Mouse (Mus musculus): ENCODE data around the gene Nipbl. TPM values are rescaled to one million over a fixed set of nuclear protein-coding genes. Genes with fewer than 3 reads are reported as not detected.
"Not testable (repeated sequence)": the region's sequence is repeated elsewhere in the genome, so short reads cannot be mapped to it uniquely, and the experiment has no call there.

Gene Nipbl
- polyA plus RNA-seq, 1 experiment from 2014 or later = 27.4 TPM

GRCm38 (mm10) chr15:8291251-8291650, 153.0 kb downstream of the Nipbl start:
- peaks cover 40% of the 10 kb centered on the region for H3K36me3 ChIP-seq (ENCODE audit: control insufficient read depth, insufficient read depth, low read length)
- no peak overlapping the region for H3K4me2 ChIP-seq (replicated peaks; ENCODE audit: low read depth, low read length)
- no peak overlapping the region for H3K9ac ChIP-seq (ENCODE audit: low read depth, low read length)
- WGBS = 96% methylated on average over 14 of the region's 14 CpGs
- H3K27ac ChIP-seq (ENCODE audit: low read depth, low read length) = no peak overlapping the region
- H3K9me3 ChIP-seq (ENCODE audit: control insufficient read depth, low read length) = no peaks in the 10 kb centered on the region
- H3K4me1 ChIP-seq (ENCODE audit: control insufficient read depth, insufficient read depth, low read length) = no peaks in the 10 kb centered on the region
- H3K4me3 ChIP-seq (ENCODE audit: low read length) = no peak overlapping the region
- no peaks in the 10 kb centered on the region for H3K27me3 ChIP-seq (ENCODE audit: control insufficient read depth, insufficient read depth, low read length)
- ATAC-seq (ENCODE audit: low FRiP score, low TSS enrichment) = no peak

GRCm38 (mm10) chr15:8282155-8282554, 162.1 kb downstream of the Nipbl start:
- ATAC-seq (ENCODE audit: low FRiP score, low TSS enrichment) = no peak
- H3K4me1 ChIP-seq (ENCODE audit: control insufficient read depth, insufficient read depth, low read length) = no peaks in the 10 kb centered on the region; the same call in 1 of the 2 replicates
- H3K36me3 ChIP-seq (ENCODE audit: control insufficient read depth, insufficient read depth, low read length) = no peaks in the 10 kb centered on the region
- H3K4me3 ChIP-seq (ENCODE audit: low read length) = no peak overlapping the region
- no peaks in the 10 kb centered on the region for H3K27me3 ChIP-seq (ENCODE audit: control insufficient read depth, insufficient read depth, low read length)
- WGBS = 87% methylated on average over 2 of the region's 2 CpGs
- no peaks in the 10 kb centered on the region for H3K9me3 ChIP-seq (ENCODE audit: control insufficient read depth, low read length)
- H3K4me2 ChIP-seq (replicated peaks; ENCODE audit: low read depth, low read length) = no peak overlapping the region
- H3K27ac ChIP-seq (ENCODE audit: low read depth, low read length) = no peak overlapping the region
- no peak overlapping the region for H3K9ac ChIP-seq (ENCODE audit: low read depth, low read length)

- H3K4me3 ChIP-seq (ENCODE audit: low read length) = no peak overlapping the region
- no peaks in the 10 kb centered on the region for H3K27me3 ChIP-seq (ENCODE audit: control insufficient read depth, insufficient read depth, low read length)
- H3K36me3 ChIP-seq (ENCODE audit: control insufficient read depth, insufficient read depth, low read length) = no peaks in the 10 kb centered on the region
- no peak for ATAC-seq (ENCODE audit: low FRiP score, low TSS enrichment)
- no peaks in the 10 kb centered on the region for H3K9me3 ChIP-seq (ENCODE audit: control insufficient read depth, low read length)
- H3K4me1 ChIP-seq (ENCODE audit: control insufficient read depth, insufficient read depth, low read length) = no peaks in the 10 kb centered on the region; the same call in 1 of the 2 replicates
- H3K4me2 ChIP-seq (replicated peaks; ENCODE audit: low read depth, low read length) = no peak overlapping the region
- no peak overlapping the region for H3K9ac ChIP-seq (ENCODE audit: low read depth, low read length)
- no peak overlapping the region for H3K27ac ChIP-seq (ENCODE audit: low read depth, low read length)
- WGBS = 72% methylated on average over 7 of the region's 7 CpGs
These were observed 162.6 kb downstream of the Nipbl start for GRCm38 (mm10) chr15:8281701-8282100.

- H3K9ac ChIP-seq (ENCODE audit: low read depth, low read length) = peak overlapping the region; percentile 31; the same call in 1 of the 2 replicates
- no peaks in the 10 kb centered on the region for H3K27me3 ChIP-seq (ENCODE audit: control insufficient read depth, insufficient read depth, low read length)
- no peak overlapping the region for H3K27ac ChIP-seq (ENCODE audit: low read depth, low read length)
- no peaks in the 10 kb centered on the region; the same call in 1 of the 2 replicates for H3K4me1 ChIP-seq (ENCODE audit: control insufficient read depth, insufficient read depth, low read length)
- H3K36me3 ChIP-seq (ENCODE audit: control insufficient read depth, insufficient read depth, low read length) = no peaks in the 10 kb centered on the region
- peak overlapping the region; percentile 30 for H3K4me3 ChIP-seq (ENCODE audit: low read length)
- H3K9me3 ChIP-seq (ENCODE audit: control insufficient read depth, low read length) = no peaks in the 10 kb centered on the region
- peak overlapping the region; percentile 48 for H3K4me2 ChIP-seq (replicated peaks; ENCODE audit: low read depth, low read length)
- ATAC-seq (ENCODE audit: low FRiP score, low TSS enrichment) = peak; percentile 83
- WGBS = 59% methylated on average over 20 of the region's 20 CpGs
These were observed 164.2 kb downstream of the Nipbl start for GRCm38 (mm10) chr15:8279929-8280610.

GRCm38 (mm10) chr15:8279320-8279779, 164.9 kb downstream of the Nipbl start:
- Histone ChIP-seq H3K9me3 (ENCODE audit: control insufficient read depth, low read length) (no peaks in the 10 kb centered on the region), H3K4me3 (ENCODE audit: low read length) (peak overlapping the region; percentile 30), H3K4me1 (ENCODE audit: control insufficient read depth, insufficient read depth, low read length) (no peaks in the 10 kb centered on the region; the same call in 1 of the 2 replicates), H3K9ac (ENCODE audit: low read depth, low read length) (peak overlapping the region; percentile 32), H3K27ac (ENCODE audit: low read depth, low read length) (no peak overlapping the region), H3K4me2 (replicated peaks; ENCODE audit: low read depth, low read length) (peak overlapping the region; percentile 48), H3K27me3 (ENCODE audit: control insufficient read depth, insufficient read depth, low read length) (no peaks in the 10 kb centered on the region), H3K36me3 (ENCODE audit: control insufficient read depth, insufficient read depth, low read length) (no peaks in the 10 kb centered on the region)
- WGBS = 17% methylated on average over 17 of the region's 17 CpGs
- peak; percentile 86 for ATAC-seq (ENCODE audit: low FRiP score, low TSS enrichment)

GRCm38 (mm10) chr15:8277916-8278315, 166.3 kb downstream of the Nipbl start:
- H3K4me2 ChIP-seq (replicated peaks; ENCODE audit: low read depth, low read length); H3K9ac ChIP-seq (ENCODE audit: low read depth, low read length); H3K4me3 ChIP-seq (ENCODE audit: low read length); H3K27ac ChIP-seq (ENCODE audit: low read depth, low read length); H3K4me1 ChIP-seq (ENCODE audit: control insufficient read depth, insufficient read depth, low read length); H3K27me3 ChIP-seq (ENCODE audit: control insufficient read depth, insufficient read depth, low read length); ATAC-seq (ENCODE audit: low FRiP score, low TSS enrichment); H3K9me3 ChIP-seq (ENCODE audit: control insufficient read depth, low read length); H3K36me3 ChIP-seq (ENCODE audit: control insufficient read depth, insufficient read depth, low read length): not testable (repeated sequence)
- 98% methylated on average over 4 of the region's 4 CpGs for WGBS

GRCm38 (mm10) chr15:8271952-8272351, 172.3 kb downstream of the Nipbl start:
- H3K36me3 ChIP-seq (ENCODE audit: control insufficient read depth, insufficient read depth, low read length) = peaks cover 26% of the 10 kb centered on the region
- H3K4me2 ChIP-seq (replicated peaks; ENCODE audit: low read depth, low read length) = no peak overlapping the region
- no peak overlapping the region for H3K27ac ChIP-seq (ENCODE audit: low read depth, low read length)
- H3K27me3 ChIP-seq (ENCODE audit: control insufficient read depth, insufficient read depth, low read length) = no peaks in the 10 kb centered on the region
- ATAC-seq (ENCODE audit: low FRiP score, low TSS enrichment) = no peak
- 86% methylated on average over 8 of the region's 8 CpGs for WGBS
- no peaks in the 10 kb centered on the region for H3K9me3 ChIP-seq (ENCODE audit: control insufficient read depth, low read length)
- no peak overlapping the region for H3K4me3 ChIP-seq (ENCODE audit: low read length)
- no peaks in the 10 kb centered on the region for H3K4me1 ChIP-seq (ENCODE audit: control insufficient read depth, insufficient read depth, low read length)
- H3K9ac ChIP-seq (ENCODE audit: low read depth, low read length) = no peak overlapping the region

GRCm38 (mm10) chr15:8268231-8268630, 176.0 kb downstream of the Nipbl start:
- peaks cover 41% of the 10 kb centered on the region for H3K36me3 ChIP-seq (ENCODE audit: control insufficient read depth, insufficient read depth, low read length)
- no peaks in the 10 kb centered on the region for H3K9me3 ChIP-seq (ENCODE audit: control insufficient read depth, low read length)
- no peak for ATAC-seq (ENCODE audit: low FRiP score, low TSS enrichment)
- no peak overlapping the region for H3K4me2 ChIP-seq (replicated peaks; ENCODE audit: low read depth, low read length)
- H3K9ac ChIP-seq (ENCODE audit: low read depth, low read length) = no peak overlapping the region
- H3K4me3 ChIP-seq (ENCODE audit: low read length) = no peak overlapping the region
- no peaks in the 10 kb centered on the region for H3K27me3 ChIP-seq (ENCODE audit: control insufficient read depth, insufficient read depth, low read length)
- WGBS = 91% methylated on average over 8 of the region's 8 CpGs
- H3K27ac ChIP-seq (ENCODE audit: low read depth, low read length) = no peak overlapping the region
- H3K4me1 ChIP-seq (ENCODE audit: control insufficient read depth, insufficient read depth, low read length) = no peaks in the 10 kb centered on the region

GRCm38 (mm10) chr15:8267211-8267610, 177.1 kb downstream of the Nipbl start:
- Histone ChIP-seq H3K9me3 (ENCODE audit: control insufficient read depth, low read length) (no peaks in the 10 kb centered on the region), H3K36me3 (ENCODE audit: control insufficient read depth, insufficient read depth, low read length) (peaks cover 51% of the 10 kb centered on the region), H3K9ac (ENCODE audit: low read depth, low read length) (no peak overlapping the region), H3K27me3 (ENCODE audit: control insufficient read depth, insufficient read depth, low read length) (no peaks in the 10 kb centered on the region), H3K4me2 (replicated peaks; ENCODE audit: low read depth, low read length) (no peak overlapping the region), H3K4me3 (ENCODE audit: low read length) (no peak overlapping the region), H3K27ac (ENCODE audit: low read depth, low read length) (no peak overlapping the region), H3K4me1 (ENCODE audit: control insufficient read depth, insufficient read depth, low read length) (no peaks in the 10 kb centered on the region)
- ATAC-seq (ENCODE audit: low FRiP score, low TSS enrichment) = no peak
- 90% methylated on average over 3 of the region's 3 CpGs for WGBS

Data from kidney, embryonic 14.5 days (tissue).